Mouse (Mus musculus): ENCODE data around the gene Mrpl16.

DNA sequence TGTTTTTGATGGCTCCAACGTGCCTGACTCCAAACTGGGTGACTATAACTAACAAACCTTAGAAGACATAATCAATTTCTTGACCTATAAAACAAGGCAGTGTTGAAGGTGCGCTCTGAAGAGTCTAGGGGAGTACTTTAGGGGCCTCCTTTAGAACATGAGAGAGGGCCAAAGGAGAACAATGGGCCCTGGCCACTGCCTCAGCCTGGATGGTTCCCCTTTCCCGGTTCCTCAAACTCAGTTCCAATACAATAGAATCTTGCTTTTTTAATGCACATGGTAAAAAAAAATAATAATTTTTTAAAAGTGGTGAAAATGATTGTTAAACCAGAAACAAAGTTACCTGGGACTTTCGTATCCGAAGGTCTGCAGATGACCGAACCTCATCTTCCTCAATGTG lies 17.6 kb downstream of the Mrpl16 start:
- TF ChIP-seq CTCF (IDR thresholded peaks at IDR 0.05; ENCODE audit: insufficient read depth, low read length) (no peak), POLR2A (IDR thresholded peaks at IDR 0.05; ENCODE audit: borderline replicate concordance, extremely low read depth, low read depth, low read length) (no peak)

All from lung, adult 2 months (tissue).